Mouse (Mus musculus): ENCODE results near the gene Pdia3.

DNA sequence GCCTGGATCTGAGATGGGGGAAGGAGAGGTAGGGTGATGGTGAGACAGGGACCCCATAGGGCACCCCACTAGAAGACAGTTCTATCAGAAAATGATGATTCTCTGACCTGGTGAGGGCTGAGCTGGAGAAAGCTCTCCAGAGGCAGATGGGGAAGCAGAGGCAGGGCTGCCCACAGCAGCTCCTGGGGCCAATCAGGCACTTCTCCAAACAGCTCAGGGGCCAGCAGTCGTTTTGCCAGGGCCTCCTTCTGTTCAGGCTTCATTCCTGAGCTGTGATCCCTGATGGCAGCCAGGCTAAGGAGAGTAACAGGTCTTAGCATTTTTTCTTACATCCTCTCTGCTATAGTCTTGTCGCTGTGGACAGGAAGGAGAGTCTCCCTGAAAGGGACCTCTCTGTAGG is 38.8 kb upstream of the Pdia3 start:
- TF ChIP-seq CTCF (IDR thresholded peaks at IDR 0.05): no peak
- TF ChIP-seq EP300 (IDR thresholded peaks at IDR 0.05): no peak
